Mouse (Mus musculus): Measurements from ENCODE around the gene Gm17720. TPM values are rescaled to one million over a fixed set of nuclear protein-coding genes. Genes with fewer than 3 reads are reported as not detected.

Gm17720 gene
- not detected for polyA plus RNA-seq (2012; fragmentation: generic; extraction: Trizol)

DNA sequence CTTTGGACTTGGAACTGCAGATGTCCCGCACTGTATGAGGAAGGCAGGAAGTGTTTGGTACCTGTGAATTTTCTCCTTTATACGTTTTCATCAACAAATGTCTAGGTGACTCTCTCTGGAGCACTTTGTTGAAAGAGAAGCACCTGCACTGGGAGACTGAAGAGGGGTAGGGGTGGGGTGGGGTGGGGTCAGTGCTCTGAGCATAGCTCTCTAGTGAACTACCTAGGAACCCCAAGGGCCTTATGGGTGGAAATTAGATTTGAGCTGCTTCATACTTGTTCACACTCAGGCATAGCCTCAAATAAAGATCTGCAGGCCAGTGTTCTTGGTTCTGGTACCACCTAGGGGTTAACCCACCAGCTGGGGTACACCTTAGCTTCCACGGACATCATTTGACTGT, at the start of gene Gm17720:
TSS of gene Gm17720 (minus strand) at position 101 of the 400 bp plus-strand sequence.

DNA sequence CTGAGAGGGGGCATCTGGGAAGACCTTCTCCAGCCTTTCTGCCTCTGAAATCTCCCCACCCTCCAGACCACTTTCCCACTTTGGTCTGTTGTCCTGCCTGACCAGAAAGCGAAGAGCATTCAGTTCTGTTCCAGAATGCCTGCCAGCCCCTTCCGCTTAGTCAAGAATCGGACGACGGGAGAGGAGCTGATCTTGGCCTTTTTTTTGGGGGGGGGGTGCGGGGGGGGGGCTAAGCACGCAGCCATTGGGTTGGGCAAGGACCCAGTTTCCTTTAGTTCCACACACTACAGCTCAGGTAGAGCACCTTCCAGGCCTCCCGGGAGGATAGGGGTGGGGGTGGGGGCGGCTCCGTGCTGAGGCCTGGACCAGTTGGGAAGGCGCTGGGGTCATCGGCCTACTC, 1.6 kb downstream of the Gm17720 start, which contains the start of gene Gm21964:
TSS of gene Gm21964 (plus strand) at position 301 of the 400 bp plus-strand sequence.

DNA sequence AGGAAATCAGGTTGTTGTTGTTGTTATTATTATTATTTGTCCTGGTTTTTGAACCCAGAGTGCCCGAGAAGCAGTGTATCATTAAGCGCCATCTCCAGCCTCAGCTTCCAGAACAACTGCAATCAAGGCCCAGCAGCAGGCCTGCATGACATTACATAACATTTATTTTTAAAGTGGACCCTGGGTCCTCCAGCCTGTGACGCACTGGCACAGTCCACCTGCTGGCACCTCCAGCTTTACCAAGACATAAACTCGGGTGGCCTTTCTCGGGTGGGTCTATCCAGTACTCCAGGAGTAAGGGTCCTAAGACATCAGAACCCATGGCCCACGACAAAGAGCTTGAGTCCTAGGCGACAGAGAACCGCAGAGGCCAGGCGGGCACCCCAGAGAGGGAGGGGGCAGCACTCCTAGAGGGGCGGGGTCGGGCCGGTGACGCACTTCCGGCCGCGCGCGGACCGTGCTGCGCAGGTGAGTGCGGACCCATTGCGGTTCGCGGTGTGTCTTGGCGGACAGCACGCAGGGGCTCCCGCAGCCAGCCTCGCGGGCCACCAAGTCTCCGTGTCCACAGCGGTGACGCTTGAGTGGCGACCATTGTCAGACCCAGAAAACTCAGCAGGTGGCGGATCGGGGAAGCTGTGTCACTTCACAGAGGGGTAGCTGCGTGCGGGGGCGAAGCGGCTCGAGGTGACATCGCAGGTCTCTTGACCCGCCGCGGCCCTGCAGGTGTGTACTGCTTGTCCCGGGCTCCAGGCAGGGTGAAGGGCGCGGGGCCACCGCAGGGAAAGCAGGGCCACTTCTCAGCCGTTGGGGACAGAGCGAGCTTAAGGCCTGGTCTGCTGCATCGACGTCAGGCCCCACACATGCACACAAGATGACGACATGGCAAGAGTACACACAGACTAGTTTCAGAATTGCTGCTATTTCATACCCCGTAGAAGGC, 23.0 kb downstream of the Gm17720 start, which contains the start of gene Zfp612:
TSS of gene Zfp612 (plus strand) at position 465 of the 940 bp plus-strand sequence.

DNA sequence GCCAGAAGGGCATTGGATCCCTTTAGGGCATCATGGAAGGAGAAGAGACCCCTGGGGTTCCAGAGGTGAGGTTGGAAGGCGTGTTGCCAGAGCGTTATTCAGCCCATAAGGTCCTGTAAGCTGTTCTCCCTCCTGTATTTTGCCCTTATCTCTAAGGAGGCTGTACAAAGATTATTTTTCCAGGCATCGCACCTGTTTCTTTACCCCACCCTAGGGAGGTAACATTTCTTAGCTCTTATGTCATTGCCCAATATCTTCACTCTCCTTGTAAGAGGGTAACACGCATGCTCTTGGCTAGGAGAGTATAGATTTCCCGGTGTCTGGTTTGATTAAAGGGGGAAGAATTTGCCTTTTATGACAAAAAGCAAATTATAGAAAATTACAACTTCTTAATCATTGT, 62.9 kb downstream of the Gm17720 start, which contains the start of gene Chst4:
TSS of gene Chst4 (minus strand) at position 82 of the 400 bp plus-strand sequence.

Other genes starting within 250 kb of the Gm17720 start
- 1 to 10 TPM in 1 of 2 experiments, under 1 TPM in 1; 0.29 to 3.7 TPM for gene Phlpp2, start 234.2 kb downstream of the Gm17720 start, polyA plus RNA-seq (2012; fragmentation: generic; extraction: Trizol)
- under 1 TPM in 1 of 2 experiments, not detected in 1; 0.04 TPM for gene Marveld3, start 140.6 kb downstream of the Gm17720 start, polyA plus RNA-seq (2012; fragmentation: generic; extraction: Trizol)
- not detected for gene Tat, start 112.3 kb downstream of the Gm17720 start, polyA plus RNA-seq (2012; fragmentation: generic; extraction: Trizol)
- under 1 TPM; 0.05 to 0.11 TPM for gene Chst4, start 63.0 kb downstream of the Gm17720 start, polyA plus RNA-seq (2012; fragmentation: generic; extraction: Trizol)
- not detected for gene Zfp612, start 23.0 kb downstream of the Gm17720 start, polyA plus RNA-seq (2012; fragmentation: generic; extraction: Trizol)
- not detected for gene Gm21964, start 1.5 kb downstream of the Gm17720 start, polyA plus RNA-seq (2012; fragmentation: generic; extraction: Trizol)
- gene Calb2, start 65.5 kb upstream of the Gm17720 start, polyA plus RNA-seq (2012; fragmentation: generic; extraction: Trizol), result not detected
- gene Cmtr2, start 112.9 kb upstream of the Gm17720 start, polyA plus RNA-seq (2012; fragmentation: generic; extraction: Trizol), result 1 to 10 TPM in 1 of 2 experiments, under 1 TPM in 1; 0.19 to 1.3 TPM
- gene Hydin, start 164.2 kb upstream of the Gm17720 start, polyA plus RNA-seq (2012; fragmentation: generic; extraction: Trizol), result under 1 TPM in 1 of 2 experiments, not detected in 1; 0.01 TPM

Data from C3H10T1/2 (cell line).